Mouse (Mus musculus) kidney, postnatal 10 days (tissue): ENCODE results near the gene Fyn.
A peak's percentile ranks its signal among the peaks of the same experiment; 100 is the strongest.

Experiments used
- DNase-seq: peaks from one replicate; pipeline ENCODE4 v3.0.0; 2021; ENCODE audit warnings: mixed read lengths

Gene Fyn

DNA sequence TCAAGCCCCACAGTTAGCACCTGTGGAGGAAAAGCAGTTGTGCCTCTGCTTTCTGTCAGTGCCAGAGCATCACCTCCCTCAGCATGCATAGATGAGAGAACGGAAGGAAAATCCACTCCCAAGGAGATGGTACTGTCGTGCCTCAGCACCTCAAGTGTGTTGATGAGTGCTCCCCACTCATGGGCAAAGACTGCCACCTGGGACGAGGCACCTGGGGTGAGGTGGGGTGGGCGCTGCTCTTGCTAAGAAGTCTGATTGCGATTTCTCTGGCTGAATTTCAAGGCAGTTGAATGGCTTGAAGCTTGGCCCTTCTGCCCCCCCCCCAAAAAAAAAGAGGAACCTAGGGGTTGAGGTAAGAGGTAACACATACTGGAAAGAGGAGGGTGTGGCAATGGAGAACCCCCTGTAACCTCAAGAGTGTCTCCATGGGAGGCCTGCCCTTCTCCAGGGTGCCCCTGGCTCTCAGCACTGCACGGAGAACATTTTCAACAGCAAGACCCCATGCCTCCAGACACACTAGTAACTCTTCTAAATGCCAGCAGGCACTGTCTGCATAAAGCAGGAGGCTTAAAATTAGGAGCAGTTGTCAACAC lies 148.0 kb downstream of the Fyn start:
- no peak for DNase-seq

DNA sequence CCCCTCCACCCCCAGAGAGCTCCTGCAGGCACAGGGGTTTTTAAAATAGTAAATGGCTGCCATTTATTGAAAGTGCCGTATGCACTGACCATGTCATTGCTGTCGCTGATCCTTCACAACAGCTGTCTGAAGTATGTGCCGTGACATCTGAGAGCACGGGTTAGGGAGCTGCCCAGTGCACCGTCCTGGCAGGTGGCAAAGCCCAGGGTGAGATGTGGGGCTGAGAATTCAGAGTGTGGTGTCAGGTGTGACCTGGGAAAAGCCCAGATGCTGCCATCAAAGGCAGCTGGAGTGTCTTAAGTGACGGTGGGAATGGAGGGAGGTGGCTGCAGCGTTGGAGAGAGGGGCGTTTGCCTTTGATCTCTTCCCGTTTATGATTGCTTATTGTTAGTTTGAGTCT lies 148.7 kb downstream of the Fyn start:
- DNase-seq: no peak

DNA sequence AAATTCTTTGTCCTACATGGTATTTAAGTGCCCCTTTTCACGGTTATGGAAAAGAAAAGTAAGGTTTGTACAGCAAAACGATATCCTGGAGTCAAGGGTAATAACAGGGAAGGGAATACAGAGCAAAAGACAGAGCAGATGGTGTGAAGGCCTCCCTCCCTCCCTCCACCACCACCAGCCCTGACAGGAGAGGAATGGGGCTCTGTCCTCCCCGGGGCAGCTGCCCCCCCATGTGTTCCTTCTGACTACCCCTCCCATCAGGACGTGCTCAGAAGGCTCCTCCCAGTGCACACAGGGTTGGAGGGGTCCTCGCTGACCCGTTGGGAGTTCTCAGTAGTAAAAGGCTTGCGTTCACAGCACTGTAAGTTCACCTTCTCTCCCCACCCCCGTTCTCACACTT lies 149.6 kb downstream of the Fyn start:
- DNase-seq: no peak

DNA sequence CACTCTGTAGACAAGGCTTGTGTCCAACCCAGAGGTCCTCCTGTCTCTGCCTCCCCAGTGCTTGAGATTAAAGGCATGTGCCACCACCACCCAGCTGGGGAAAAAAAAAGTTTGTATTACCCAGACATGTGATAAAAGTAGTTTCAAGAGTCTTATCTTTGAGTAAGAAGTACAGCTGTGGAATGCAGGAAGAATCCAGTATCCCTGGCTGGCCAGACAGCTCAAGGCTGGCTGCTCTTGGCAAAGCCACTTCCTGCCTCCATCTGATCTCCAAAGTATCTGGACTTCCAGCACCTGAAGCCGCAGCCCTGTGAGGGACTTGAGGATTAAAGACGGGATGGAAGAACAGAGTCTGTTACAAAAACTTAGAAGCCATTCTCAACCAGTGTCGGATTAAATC lies 150.2 kb downstream of the Fyn start:
- no peak for DNase-seq

GRCm38 (mm10) chr10:39520123-39520989 lies 151.7 kb downstream of the Fyn start:
- peak; percentile 79 for DNase-seq

DNA sequence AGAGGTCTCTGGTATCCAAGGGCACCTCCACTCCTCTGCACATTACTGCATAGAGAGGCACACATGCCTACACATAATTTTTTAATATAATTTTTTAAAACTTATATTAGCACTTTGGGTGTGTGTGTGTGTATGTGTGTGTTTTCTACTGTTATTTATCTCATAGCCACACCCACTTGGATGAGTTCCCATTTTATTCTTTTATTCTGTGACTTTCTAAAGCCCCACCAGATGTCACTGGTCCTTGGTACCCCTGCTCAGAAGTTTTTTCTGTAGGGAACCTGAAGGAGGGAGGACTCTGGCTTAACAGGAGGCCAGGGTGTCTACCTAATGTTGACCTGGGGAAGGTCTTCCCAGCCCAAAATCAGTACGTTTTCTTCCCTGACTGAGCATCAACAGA lies 152.7 kb downstream of the Fyn start:
- DNase-seq: no peak

DNA sequence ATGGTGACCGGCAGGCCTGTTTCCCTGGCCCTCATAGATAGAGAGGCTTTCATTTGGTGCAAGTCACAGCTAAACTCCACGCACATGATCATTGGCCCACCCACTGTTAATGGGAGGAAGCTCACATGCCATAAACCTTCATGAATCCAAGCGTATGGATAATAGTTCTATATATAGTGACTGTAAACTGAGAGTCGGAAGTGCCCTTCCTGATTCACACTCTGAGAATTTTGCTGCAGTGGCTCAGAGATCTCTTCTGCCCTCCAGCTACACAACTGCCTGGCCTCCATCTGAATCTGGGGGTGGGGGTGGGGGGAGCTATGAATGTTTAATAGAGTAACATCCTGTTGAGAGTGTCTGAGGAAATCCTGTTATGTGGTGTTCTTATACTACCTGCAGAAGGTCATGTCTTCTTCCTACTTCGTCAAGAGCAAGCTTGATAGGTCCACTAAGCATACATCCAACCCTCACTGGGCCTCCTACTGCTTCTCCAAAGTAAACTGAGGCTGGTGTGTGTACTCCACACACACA lies 153.3 kb downstream of the Fyn start:
- DNase-seq: no peak

- DNase-seq: no peak
Measured at GRCm38 (mm10) chr10:39522857-39523614, 154.4 kb downstream of the Fyn start.

DNA sequence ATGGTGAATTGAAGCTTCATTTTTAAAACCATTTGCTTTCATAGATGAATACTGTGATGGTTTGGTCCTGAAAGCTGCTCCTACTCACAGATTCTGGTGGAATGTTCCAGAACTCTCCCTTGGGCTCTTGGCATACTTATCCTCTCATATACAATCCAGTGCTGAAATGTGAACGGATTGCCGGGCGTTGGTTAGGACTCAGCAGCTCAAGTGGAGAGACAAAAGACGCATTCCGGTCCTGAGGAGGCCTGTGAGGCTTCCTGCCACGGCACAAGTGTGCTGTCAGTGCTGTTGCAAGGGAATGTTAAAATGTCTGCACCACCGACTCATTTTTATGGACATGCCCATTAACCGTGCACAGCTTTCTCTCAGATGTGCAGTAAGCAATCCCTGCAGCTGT lies 155.7 kb downstream of the Fyn start:
- DNase-seq: no peak

DNA sequence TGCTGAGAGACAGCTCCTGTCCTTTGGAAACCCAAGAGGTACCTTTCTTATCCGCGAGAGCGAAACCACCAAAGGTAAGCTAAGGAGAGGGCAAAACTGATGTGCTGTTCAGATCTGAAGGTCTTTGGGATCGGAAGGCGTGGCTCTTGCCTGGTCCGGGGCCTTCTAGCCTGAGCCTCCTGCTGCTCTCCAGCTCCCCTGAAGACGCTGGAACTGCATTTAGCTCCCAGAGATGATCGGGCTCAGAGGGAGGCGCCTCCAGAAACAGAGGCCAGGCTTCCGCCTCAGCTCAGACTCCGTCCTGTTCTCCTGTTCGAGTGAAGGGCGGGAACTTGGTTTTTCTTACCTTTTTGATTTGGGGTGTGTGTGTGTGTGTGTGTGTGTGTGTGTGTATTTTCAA lies 156.8 kb downstream of the Fyn start:
- no peak for DNase-seq

GRCm38 (mm10) chr10:39527113-39527512 lies 158.5 kb downstream of the Fyn start:
- DNase-seq: no peak

- DNase-seq: no peak
Measured at GRCm38 (mm10) chr10:39529179-39529578, 160.5 kb downstream of the Fyn start.

DNA sequence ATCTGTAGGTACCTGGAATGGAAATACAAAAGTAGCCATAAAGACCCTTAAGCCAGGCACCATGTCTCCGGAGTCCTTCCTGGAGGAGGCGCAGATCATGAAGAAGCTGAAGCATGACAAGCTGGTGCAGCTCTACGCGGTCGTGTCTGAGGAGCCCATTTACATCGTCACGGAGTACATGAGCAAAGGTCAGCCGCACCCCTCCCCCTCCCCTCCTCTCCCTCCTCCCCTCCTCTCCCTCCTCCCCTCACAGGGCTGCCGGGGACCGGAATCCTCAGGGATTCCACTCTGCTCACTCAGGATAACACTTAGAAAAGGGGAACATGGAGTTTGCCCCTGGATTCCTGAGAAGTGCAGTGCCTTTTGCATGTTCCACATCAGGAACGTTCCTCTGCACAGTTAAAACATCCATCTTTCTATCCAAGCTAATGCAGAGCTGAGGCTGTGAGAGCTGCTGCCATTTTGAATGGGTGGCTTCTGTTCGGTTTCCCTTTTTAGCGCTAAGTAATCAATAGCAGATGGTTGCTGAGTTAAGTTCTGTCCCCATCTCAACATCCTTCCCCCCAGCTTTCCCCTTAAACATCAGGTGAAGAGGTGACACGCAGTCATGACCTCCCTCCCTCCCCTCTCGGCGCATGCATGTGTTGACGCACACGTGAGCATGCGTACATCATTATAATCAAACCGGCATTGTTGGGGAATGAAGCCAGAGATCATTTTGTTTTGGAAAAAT lies 163.5 kb downstream of the Fyn start:
- DNase-seq: no peak

GRCm38 (mm10) chr10:39532823-39533222 lies 164.2 kb downstream of the Fyn start:
- no peak for DNase-seq

DNA sequence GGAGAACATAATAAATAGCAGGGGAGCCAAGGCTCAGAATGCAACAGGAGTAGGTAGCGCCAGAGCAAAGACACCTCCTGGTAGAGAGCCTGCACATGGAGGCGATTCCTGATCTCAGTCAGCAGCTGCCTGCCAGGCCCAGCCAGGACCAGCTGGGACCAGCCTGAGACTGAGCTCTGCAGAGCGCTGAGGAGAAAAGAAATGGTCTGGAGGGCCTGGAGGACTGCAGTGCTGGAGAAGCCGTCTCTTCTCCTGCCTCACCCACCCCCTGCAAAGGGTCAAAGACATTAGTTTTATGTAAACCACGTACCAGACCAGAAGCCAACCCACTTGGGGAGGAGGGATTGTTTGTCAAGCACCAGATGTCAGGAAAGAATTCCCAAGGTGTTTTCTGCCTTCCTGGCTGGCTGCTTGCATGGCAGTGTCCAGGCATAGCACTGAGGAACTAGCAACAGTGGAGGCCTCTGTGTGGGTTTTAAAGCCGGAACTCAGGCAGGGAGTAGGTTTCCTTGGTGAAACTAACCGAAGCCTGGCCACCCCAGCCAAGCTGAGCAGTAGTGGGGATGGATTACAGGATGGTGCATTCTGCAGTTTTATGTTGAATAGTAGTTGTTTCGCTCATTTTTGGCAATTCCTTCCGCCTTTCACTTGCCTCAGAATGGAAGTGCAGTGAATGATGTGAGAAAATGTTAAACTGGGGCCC lies 165.8 kb downstream of the Fyn start:
- DNase-seq: peak; percentile 82

DNA sequence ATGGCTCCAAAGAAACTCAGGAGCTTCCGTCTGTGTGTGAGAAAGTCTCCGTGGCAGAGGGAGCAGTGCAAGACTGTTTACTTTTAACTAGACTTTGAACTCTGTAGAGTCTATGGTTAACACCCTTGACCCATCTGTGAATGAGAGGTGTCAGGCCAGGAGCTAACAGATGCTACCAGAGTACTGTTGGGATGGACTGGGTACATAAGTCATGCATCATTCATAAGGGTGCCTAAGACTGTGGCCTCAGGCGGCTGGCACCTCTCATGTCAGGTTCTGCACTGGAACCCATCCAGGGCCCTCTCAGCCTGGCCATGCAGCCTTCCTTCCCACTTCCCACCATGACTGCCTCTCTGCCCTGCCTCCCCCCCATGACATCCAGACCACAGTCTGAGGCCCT lies 166.7 kb downstream of the Fyn start:
- no peak for DNase-seq

- peak; percentile 46 for DNase-seq
Measured at GRCm38 (mm10) chr10:39536258-39536657, 167.6 kb downstream of the Fyn start.

- no peak for DNase-seq
Measured at GRCm38 (mm10) chr10:39540012-39540647, 171.5 kb downstream of the Fyn start.

DNA sequence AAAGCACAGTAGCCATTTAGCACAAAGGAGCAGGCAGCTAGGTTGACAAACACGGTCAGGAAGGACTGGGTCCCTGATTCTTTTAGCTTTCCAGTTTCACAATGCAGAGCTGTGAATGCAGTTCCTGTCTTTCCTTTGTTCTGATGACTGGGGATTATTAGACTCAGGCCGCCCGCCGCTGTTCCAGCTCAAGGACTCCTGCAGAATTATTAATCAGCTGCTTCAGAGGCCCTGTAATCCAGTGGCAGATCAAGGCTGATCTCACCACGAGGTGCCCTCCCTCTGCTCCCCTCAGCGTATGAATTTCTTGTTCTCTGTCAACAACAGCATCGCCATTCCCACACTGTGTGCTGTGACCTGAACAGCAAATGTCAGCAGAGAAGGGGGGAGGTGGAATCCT lies 172.3 kb downstream of the Fyn start:
- DNase-seq: peak; percentile 61

DNA sequence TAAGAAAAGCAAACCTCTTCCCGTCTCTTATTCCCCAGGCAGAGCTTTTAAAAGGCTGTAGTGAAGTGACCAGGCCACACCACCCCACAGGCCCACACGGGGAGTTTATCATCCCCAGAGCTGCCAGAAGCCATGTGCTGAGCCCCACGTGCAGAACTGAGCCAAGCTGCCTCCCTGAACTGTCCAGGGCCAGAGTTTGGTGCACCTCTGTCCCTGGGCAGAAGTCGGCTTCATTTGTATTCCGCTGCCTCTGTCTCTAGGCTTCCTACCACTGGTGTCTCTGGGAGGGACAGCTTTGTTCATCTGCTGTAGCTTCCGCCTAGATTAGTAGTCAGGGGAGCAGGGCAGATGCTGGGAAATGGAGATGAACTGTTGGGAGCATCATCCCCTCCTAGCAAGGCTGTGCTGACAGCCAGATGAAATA lies 172.8 kb downstream of the Fyn start:
- no peak for DNase-seq

DNA sequence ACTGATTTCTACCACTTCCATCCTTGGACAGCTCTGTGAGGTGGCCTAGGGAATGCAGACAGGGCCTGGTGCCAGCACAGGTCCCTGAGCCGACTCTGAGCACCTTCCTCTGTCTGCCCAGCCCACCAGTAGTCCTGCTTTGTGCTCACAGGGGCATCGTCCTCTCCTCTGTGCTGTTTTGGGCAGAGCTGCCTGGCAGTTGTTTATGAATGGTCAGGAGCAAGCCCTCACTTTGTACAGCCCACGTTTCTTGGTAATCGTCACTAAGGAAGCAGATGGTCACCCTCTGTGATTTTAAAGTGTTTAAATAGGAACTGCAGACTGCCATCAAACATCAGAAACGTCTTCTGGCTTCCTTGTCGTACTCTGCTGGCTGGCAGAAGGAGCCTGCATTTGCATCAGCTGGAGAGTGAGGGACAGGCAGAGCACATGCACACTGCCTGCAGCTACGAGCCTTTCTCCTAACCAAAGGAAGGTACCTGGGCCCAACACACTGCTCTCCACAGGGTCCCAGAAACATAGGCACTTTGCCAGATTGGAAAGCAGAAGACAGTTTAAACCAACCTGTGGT lies 173.4 kb downstream of the Fyn start:
- DNase-seq: peak; percentile 55
